9 mouse cellular contexts compared by ENCODE assay signal in genomic region chr4:137367275-137368088, GRCm38 (mm10). TPM values are rescaled to one million over a fixed set of nuclear protein-coding genes. Genes with fewer than 3 reads are reported as not detected.
A peak's percentile ranks its signal among the peaks of the same experiment; 100 is the strongest.
DNase-seq lines count a peak whose midpoint lies in the region; ATAC-seq lines count a peak whose summit lies in the region.
"Had no signal": no experiment of that assay in that cellular context is flagged by ENCODE, and none has a peak within 500 bp of the region (broad histone marks: within the 10 kb centered on the region; RNA-seq: fewer than 3 reads in every experiment).

No protein-coding gene starts in this region.

- H3K9ac ChIP-seq in midbrain, embryonic 11.5 days (ENCODE audit: low read length) = no peak overlapping the region
- H3K9ac ChIP-seq in intestine, embryonic 14.5 days (ENCODE audit: low read length) = no peak overlapping the region
- 0 out of 2 replicates have a peak overlapping the region, but pooled peaks have one; percentile 8 for H3K9ac ChIP-seq in lung, embryonic 16.5 days (ENCODE audit: low read length)
- H3K9ac ChIP-seq in forebrain, embryonic 13.5 days = no peak overlapping the region

- no peak overlapping the region for H3K4me3 ChIP-seq in midbrain, embryonic 10.5 days
- H3K4me3 ChIP-seq in midbrain, embryonic 11.5 days (ENCODE audit: low read depth, low read length) = no peak overlapping the region
- H3K4me3 ChIP-seq in embryonic facial prominence, embryonic 10.5 days = no peak overlapping the region
- H3K4me3 ChIP-seq in intestine, embryonic 14.5 days (ENCODE audit: low read depth, low read length) = no peak overlapping the region
- H3K4me3 ChIP-seq in lung, embryonic 16.5 days (ENCODE audit: low read length) = no peak overlapping the region
- H3K4me3 ChIP-seq in forebrain, embryonic 13.5 days = no peak overlapping the region

- H3K4me1 ChIP-seq in midbrain, embryonic 10.5 days = peaks cover 25% of the 10 kb centered on the region
- peaks cover 6% of the 10 kb centered on the region for H3K4me1 ChIP-seq in midbrain, embryonic 11.5 days (ENCODE audit: control insufficient read depth, insufficient read depth, low read length)
- peaks cover 26% of the 10 kb centered on the region for H3K4me1 ChIP-seq in embryonic facial prominence, embryonic 10.5 days
- H3K4me1 ChIP-seq in intestine, embryonic 14.5 days (replicated peaks; ENCODE audit: control insufficient read depth, insufficient read depth, low read length) = peaks cover 21% of the 10 kb centered on the region
- peaks cover 12% of the 10 kb centered on the region; the same call in 1 of the 2 replicates for H3K4me1 ChIP-seq in lung, embryonic 16.5 days (replicated peaks; ENCODE audit: control insufficient read depth, insufficient read depth, low read length)
- H3K4me1 ChIP-seq in forebrain, embryonic 13.5 days = peaks cover 9% of the 10 kb centered on the region

- H3K9me3 ChIP-seq in midbrain, embryonic 10.5 days (replicated peaks) = no peaks in the 10 kb centered on the region
- H3K9me3 ChIP-seq in midbrain, embryonic 11.5 days (ENCODE audit: control insufficient read depth, low read length) = no peaks in the 10 kb centered on the region
- no peaks in the 10 kb centered on the region for H3K9me3 ChIP-seq in embryonic facial prominence, embryonic 10.5 days
- no peaks in the 10 kb centered on the region for H3K9me3 ChIP-seq in intestine, embryonic 14.5 days (ENCODE audit: control insufficient read depth, low read length)
- H3K9me3 ChIP-seq in lung, embryonic 16.5 days (ENCODE audit: control insufficient read depth, low read length) = no peaks in the 10 kb centered on the region
- no peaks in the 10 kb centered on the region for H3K9me3 ChIP-seq in forebrain, embryonic 13.5 days (replicated peaks)

- no peak for DNase-seq in midbrain, embryonic 10.5 days (ENCODE audit: low spot score)
- DNase-seq in midbrain, embryonic 11.5 days (ENCODE audit: low spot score, missing footprints) = no peak
- DNase-seq in embryonic facial prominence, embryonic 10.5 days (ENCODE audit: low spot score) = peak; percentile 15
- DNase-seq in intestine, embryonic 14.5 days (ENCODE audit: low spot score) = no peak
- DNase-seq in thymus, postnatal 0 days (ENCODE audit: low spot score) = peak; percentile 72
- DNase-seq in yolk sac, embryonic 10.5 days (ENCODE audit: low spot score) = no peak

- 56% methylated on average over 5 of the region's 5 CpGs for WGBS in midbrain, embryonic 10.5 days
- 56% methylated on average over 5 of the region's 5 CpGs for WGBS in midbrain, embryonic 11.5 days
- 46% methylated on average over 5 of the region's 5 CpGs for WGBS in embryonic facial prominence, embryonic 10.5 days
- 28% methylated on average over 5 of the region's 5 CpGs for WGBS in intestine, embryonic 14.5 days
- WGBS in lung, embryonic 16.5 days = 29% methylated on average over 5 of the region's 5 CpGs
- WGBS in forebrain, embryonic 13.5 days = 45% methylated on average over 5 of the region's 5 CpGs

- no peaks in the 10 kb centered on the region for H3K36me3 ChIP-seq in midbrain, embryonic 10.5 days
- H3K36me3 ChIP-seq in midbrain, embryonic 11.5 days (ENCODE audit: control insufficient read depth, insufficient read depth, low read length) = no peaks in the 10 kb centered on the region
- no peaks in the 10 kb centered on the region for H3K36me3 ChIP-seq in embryonic facial prominence, embryonic 10.5 days (replicated peaks)
- H3K36me3 ChIP-seq in intestine, embryonic 14.5 days (ENCODE audit: control insufficient read depth, insufficient read depth, low read length) = no peaks in the 10 kb centered on the region
- no peaks in the 10 kb centered on the region for H3K36me3 ChIP-seq in lung, embryonic 16.5 days (ENCODE audit: control insufficient read depth, insufficient read depth, low read length)
- no peaks in the 10 kb centered on the region for H3K36me3 ChIP-seq in forebrain, embryonic 13.5 days (ENCODE audit: poor library complexity, severe bottlenecking)

- H3K27ac ChIP-seq in midbrain, embryonic 10.5 days (replicated peaks) = 0 out of 2 replicates have a peak overlapping the region, but pooled peaks have one; percentile 6
- H3K27ac ChIP-seq in midbrain, embryonic 11.5 days (ENCODE audit: low read depth, low read length) = no peak overlapping the region
- H3K27ac ChIP-seq in embryonic facial prominence, embryonic 10.5 days (replicated peaks) = peak overlapping the region; percentile 70
- peak overlapping the region; percentile 64; the same call in 1 of the 2 replicates for H3K27ac ChIP-seq in intestine, embryonic 14.5 days (ENCODE audit: low read depth)
- peak overlapping the region; percentile 77 for H3K27ac ChIP-seq in lung, embryonic 16.5 days (ENCODE audit: low read length)
- no peak overlapping the region for H3K27ac ChIP-seq in forebrain, embryonic 13.5 days

- 0 out of 2 replicates have a peak, but pooled peaks cover 4% of the 10 kb centered on the region for H3K27me3 ChIP-seq in midbrain, embryonic 10.5 days (ENCODE audit: low read depth, poor library complexity, severe bottlenecking)
- no peaks in the 10 kb centered on the region for H3K27me3 ChIP-seq in midbrain, embryonic 11.5 days (ENCODE audit: control insufficient read depth, insufficient read depth, low read length)
- H3K27me3 ChIP-seq in embryonic facial prominence, embryonic 10.5 days (replicated peaks; ENCODE audit: low read depth, poor library complexity, severe bottlenecking) = no peaks in the 10 kb centered on the region
- H3K27me3 ChIP-seq in intestine, embryonic 14.5 days (replicated peaks; ENCODE audit: control insufficient read depth, insufficient read depth, low read length) = no peaks in the 10 kb centered on the region
- H3K27me3 ChIP-seq in lung, embryonic 16.5 days (ENCODE audit: control insufficient read depth, insufficient read depth, low read depth, low read length) = no peaks in the 10 kb centered on the region
- no peaks in the 10 kb centered on the region for H3K27me3 ChIP-seq in forebrain, embryonic 13.5 days

- H3K4me2 ChIP-seq in midbrain, embryonic 11.5 days = no peak overlapping the region
- peak overlapping the region; percentile 8; the same call in 1 of the 2 replicates for H3K4me2 ChIP-seq in intestine, embryonic 14.5 days (ENCODE audit: low read length)
- peak overlapping the region; percentile 22; the same call in 1 of the 2 replicates for H3K4me2 ChIP-seq in lung, embryonic 16.5 days (ENCODE audit: low read depth, low read length)
- no peak overlapping the region for H3K4me2 ChIP-seq in forebrain, embryonic 13.5 days

- no peak for ATAC-seq in midbrain, embryonic 11.5 days (ENCODE audit: low FRiP score)
- ATAC-seq in intestine, embryonic 14.5 days (replicated peaks; ENCODE audit: low FRiP score, low TSS enrichment, low read depth) = no peak
- peak; percentile 84 for ATAC-seq in lung, embryonic 16.5 days (ENCODE audit: low read depth)
- no peak for ATAC-seq in forebrain, embryonic 13.5 days

RNA-seq across cellular contexts. Expression of gene Cdc42, which starts 10.0 kb away (rescaled TPM):
- polyA plus RNA-seq in midbrain, embryonic 10.5 days (2016; fragmentation: Nextera tagmentation; extraction: Ambion mirVana) = 605 and 627 TPM in 2 replicates
- polyA plus RNA-seq in midbrain, embryonic 11.5 days (2014; fragmentation: Nextera tagmentation; extraction: Ambion mirVana) = 710 and 751 TPM in 2 replicates
- polyA plus RNA-seq in embryonic facial prominence, embryonic 10.5 days (2016; fragmentation: Nextera tagmentation; extraction: Ambion mirVana) = 568 and 585 TPM in 2 replicates
- 632 and 704 TPM in 2 replicates for polyA plus RNA-seq in intestine, embryonic 14.5 days (2014; fragmentation: Nextera tagmentation; extraction: Ambion mirVana)
- 699 and 707 TPM in 2 replicates for polyA plus RNA-seq in lung, embryonic 16.5 days (2015; fragmentation: Nextera tagmentation; extraction: Ambion mirVana)
- polyA plus RNA-seq in thymus, postnatal 0 days (2015; fragmentation: Nextera tagmentation; extraction: Ambion mirVana) = 536 and 561 TPM in 2 replicates
- polyA plus RNA-seq in forebrain, embryonic 13.5 days (2015; fragmentation: Nextera tagmentation; extraction: Ambion mirVana) = 670 and 681 TPM in 2 replicates

RNA-seq across cellular contexts. Expression of gene Cela3a, which starts 42.1 kb away (rescaled TPM):
- not detected in 2 replicates for polyA plus RNA-seq in midbrain, embryonic 10.5 days (2016; fragmentation: Nextera tagmentation; extraction: Ambion mirVana)
- polyA plus RNA-seq in midbrain, embryonic 11.5 days (2014; fragmentation: Nextera tagmentation; extraction: Ambion mirVana) = not detected in 2 replicates
- not detected in 2 replicates for polyA plus RNA-seq in embryonic facial prominence, embryonic 10.5 days (2016; fragmentation: Nextera tagmentation; extraction: Ambion mirVana)
- not detected in 2 replicates for polyA plus RNA-seq in intestine, embryonic 14.5 days (2014; fragmentation: Nextera tagmentation; extraction: Ambion mirVana)
- polyA plus RNA-seq in lung, embryonic 16.5 days (2015; fragmentation: Nextera tagmentation; extraction: Ambion mirVana) = not detected in 2 replicates
- not detected in 2 replicates for polyA plus RNA-seq in thymus, postnatal 0 days (2015; fragmentation: Nextera tagmentation; extraction: Ambion mirVana)
- not detected in 2 replicates for polyA plus RNA-seq in forebrain, embryonic 13.5 days (2015; fragmentation: Nextera tagmentation; extraction: Ambion mirVana)
- polyA plus RNA-seq: embryonic facial prominence, embryonic 11.5 days had no signal

Comparison
In these comparisons a context has a peak if more than half of its experiments do, and no peak if none do; other contexts are left out.
1. H3K27ac ChIP-seq: peak in midbrain, embryonic 10.5 days (single experiment), embryonic facial prominence, embryonic 10.5 days (single experiment), intestine, embryonic 14.5 days (single experiment) and lung, embryonic 16.5 days (single experiment); none in midbrain, embryonic 11.5 days (single experiment) and forebrain, embryonic 13.5 days (single experiment).
2. DNase-seq: peak in embryonic facial prominence, embryonic 10.5 days (single experiment) and thymus, postnatal 0 days (single experiment); none in midbrain, embryonic 10.5 days (single experiment), midbrain, embryonic 11.5 days (single experiment), intestine, embryonic 14.5 days (single experiment) and yolk sac, embryonic 10.5 days (single experiment).
3. H3K4me2 ChIP-seq: peak in intestine, embryonic 14.5 days (single experiment) and lung, embryonic 16.5 days (single experiment); none in midbrain, embryonic 11.5 days (single experiment) and forebrain, embryonic 13.5 days (single experiment).